Mouse (Mus musculus) cerebellum, postnatal 14 days (tissue): ENCODE data around the gene Ypel4.
"Not testable (repeated sequence)": the region's sequence is repeated elsewhere in the genome, so short reads cannot be mapped to it uniquely, and the experiment has no call there.

Experiments used
- DNase-seq, 2 experiments: peaks; one replicate each; pipeline ENCODE4 v3.0.0; 2021; ENCODE audit warnings: mixed read lengths in 2 of 2

Ypel4 gene

DNA sequence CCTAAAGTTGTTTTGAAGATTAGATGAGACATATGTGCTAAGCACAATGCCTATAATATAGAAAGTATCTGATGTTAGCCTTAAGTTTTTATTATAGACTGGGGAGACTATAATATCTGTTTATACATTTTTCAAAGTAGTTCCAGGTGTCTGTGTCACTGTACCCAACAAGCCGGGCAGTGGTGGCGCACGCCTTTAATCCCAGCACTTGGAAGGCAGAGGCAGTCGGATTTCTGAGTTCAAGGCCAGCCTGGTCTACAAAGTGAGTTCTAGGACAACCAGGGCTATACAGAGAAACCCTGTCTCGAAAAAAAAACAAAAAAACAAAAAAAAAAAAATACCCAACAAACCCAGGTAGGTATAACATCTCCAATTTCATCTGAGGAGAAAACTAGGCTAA is 5.7 kb upstream of the Ypel4 start:
- not testable (repeated sequence) for DNase-seq

DNA sequence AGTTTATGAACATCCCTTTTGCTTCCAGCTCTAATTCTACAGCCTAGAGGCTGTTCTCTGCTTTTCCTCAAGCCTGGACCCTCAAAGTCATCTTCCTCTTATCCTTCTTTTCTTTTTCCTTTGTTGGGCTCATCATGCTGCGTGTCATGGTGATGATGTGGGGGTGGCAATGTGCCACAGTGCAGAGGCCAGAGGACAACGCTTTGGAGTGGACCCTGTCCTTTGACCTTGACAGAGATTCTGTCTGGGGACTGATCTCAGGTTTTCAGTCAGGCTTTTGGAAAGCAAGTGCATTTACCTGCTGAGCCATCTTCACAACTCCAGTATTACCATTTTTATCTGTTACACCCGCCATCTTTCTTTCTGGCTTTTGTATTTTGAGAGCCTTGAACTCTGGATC is 2.7 kb upstream of the Ypel4 start:
- no peak for DNase-seq

DNA sequence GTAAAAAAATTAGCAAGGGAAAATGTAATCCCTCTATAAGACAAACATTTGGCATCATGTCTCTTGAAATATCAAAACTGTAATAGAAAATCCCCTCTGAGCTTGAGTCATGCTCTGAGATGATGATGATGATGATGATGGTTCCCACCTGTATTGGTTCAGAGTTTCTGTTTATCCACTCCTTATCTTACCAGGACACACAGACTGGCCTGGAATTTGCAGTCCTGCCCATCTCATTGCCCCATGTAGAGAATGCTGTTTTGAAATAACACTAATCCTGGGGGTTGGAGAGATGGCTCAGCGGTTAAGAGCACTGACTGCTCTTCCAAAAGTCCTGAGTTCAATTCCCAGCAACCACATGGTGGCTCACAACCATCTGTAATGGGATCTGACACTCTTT is 1.5 kb upstream of the Ypel4 start:
- DNase-seq: no peak

DNA sequence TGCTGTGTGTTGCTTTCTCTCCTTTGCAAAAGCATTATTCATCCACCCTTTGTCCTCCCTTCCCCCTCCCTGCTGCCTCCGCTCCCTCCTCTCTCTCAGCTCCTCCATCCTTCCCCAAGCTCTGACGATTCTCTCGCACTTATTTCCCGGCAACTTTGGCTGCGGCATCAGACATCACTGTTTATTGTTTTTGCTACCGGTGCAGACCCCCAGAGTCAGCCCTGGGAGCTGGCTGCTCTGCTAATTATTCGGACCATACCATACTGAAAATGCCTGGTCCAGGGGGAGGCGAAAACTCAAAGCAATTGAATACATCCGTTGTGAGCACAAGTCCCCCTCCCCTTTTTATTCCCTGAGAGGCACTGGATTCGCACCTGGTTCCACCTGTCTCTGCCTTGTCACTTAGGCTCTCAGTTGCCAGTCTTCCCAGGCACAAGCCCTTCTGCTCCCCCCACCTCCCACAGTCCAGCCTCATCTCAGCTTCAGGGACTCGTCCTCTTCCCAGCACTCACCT is 550 bp downstream of the Ypel4 start:
- DNase-seq: peak; percentile 58 to 68

DNA sequence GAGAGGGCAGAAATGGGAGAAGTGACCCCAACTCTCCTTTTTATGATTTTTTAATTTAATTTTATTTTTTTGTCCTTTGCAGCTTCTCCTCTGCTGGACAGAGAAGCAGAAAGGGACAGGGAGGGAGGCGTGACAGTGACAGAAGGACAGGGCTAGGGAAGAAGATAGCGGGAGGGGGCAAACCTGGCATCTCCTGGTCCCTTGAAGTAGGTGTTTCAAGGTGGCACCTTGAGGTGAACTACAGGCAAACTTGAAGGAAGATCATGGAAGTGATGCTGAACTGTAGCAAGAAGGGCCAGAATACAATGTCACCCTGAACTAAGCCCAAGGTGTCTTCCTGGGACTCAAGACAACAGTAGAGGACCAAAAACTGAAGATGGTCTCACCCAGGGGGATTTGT is 1.1 kb downstream of the Ypel4 start:
- DNase-seq: peak in 1 of 2 experiments; percentile 39

DNA sequence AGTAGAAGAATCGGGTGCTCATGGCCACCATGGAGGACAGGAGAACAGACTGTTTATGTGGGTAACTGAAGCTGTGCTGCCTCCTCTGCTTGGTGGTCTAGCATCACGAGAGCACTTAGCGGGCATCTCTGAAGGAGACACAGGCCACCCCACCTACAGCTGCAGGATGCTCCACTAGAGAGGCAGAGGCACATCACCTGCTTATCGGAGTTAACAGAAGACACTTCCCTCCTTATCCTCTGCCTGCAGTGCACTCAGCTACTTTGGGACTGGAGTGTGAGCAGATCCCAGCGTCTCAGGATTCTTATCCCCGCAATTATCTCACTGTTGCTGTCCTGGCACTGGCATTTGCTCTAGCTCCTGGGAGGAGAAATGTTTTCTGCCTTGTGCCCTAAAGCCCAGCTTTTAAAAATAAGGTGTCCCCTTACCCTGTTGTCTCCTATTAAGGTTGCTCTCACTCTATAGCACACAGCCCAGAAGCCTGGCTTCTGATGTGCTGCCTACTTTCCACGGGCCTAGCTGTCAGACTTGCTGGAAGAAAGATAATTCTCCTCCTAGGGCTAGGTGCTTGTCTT is 1.6 kb downstream of the Ypel4 start:
- peak; percentile 20 to 24 for DNase-seq

DNA sequence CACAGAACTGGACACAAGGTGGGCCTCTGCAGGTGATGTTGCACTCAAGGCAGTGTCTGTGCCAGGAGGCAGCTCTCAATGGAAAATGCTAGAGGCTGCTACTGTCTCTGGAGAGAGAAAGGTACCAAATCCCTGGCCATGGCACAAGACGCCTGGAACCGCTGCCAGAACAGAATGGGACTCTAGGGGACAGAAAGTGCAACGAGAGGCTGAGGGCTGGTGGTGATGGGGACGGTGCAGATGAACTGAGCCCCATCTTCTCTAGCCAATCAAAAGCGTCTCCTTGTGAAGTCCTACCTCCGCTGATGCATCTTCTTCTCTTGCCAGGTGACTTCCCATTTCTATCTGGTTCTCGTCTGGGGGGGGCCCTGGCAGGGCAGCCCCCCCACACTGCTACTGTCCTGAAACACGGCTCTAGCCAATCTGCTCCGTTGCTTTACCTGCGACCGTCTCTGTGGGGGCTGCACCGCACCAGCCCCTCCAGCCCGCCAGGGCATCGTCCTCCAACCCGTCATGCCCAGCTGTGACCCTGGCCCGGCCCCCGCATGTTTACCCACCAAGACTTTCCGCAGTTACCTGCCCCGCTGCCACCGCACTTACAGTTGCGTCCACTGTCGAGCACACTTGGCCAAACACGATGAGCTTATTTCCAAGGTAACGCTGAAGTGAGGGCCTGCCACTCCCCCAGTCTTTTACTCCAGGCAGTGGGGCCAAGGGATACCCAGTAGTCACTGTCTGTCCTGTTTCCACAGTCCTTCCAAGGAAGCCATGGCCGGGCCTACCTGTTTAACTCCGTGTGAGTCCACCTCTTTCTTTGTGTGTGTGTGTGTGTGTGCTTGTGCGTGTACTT is 2.7 kb downstream of the Ypel4 start:
- peak; percentile 43 to 53 for DNase-seq

DNA sequence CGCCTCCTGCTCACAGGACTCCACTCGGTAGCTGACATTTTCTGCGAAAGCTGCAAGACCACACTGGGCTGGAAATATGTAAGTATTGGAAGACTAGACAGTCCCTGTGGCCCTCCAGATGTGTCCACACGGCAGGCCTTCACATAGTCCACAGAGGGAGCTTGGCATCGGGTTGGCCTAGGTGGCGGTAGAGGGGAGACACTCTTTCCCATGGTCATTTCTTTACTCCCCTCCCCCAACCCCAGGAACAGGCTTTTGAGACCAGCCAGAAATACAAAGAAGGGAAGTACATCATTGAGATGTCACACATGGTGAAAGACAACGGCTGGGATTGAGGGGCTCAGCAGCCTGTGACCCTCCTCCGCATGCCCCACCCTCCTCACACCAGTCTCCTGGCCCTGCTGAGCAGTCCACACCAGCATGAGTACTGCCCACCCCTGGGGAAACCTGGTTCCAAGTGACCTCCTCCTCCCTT is 3.6 kb downstream of the Ypel4 start:
- DNase-seq: peak; percentile 31 to 50

DNA sequence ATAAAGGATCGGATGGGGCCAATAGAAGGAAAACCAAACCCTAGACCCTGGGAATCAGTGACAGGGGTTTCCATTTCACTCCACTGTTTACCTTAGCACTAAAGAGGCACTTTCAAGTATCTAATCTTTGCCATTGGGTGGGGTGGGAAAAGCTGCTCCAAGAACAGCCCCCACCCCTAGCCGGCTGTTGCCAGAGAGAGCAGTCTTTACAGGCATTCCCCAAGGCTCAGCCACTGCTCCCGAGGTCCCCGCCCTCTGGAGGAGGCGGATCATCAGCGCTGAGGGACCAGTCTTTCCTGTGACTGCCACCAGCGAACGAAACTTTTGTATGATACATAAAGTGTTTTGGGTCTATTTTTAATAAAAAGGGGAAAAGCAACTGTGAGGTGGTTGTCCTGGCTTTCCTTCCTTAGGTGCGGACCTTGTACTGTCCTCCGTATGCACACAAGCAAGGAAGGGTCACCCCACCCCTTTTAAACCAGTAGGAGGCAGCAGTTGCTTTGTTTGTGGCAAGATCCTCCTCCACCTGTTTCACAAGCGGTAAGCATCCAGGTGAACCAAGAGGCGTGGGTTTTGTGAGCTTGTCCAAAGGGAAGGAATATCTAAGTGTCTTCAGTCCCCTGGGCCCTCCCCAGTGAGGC is 4.5 kb downstream of the Ypel4 start:
- peak; percentile 52 to 68 for DNase-seq

DNA sequence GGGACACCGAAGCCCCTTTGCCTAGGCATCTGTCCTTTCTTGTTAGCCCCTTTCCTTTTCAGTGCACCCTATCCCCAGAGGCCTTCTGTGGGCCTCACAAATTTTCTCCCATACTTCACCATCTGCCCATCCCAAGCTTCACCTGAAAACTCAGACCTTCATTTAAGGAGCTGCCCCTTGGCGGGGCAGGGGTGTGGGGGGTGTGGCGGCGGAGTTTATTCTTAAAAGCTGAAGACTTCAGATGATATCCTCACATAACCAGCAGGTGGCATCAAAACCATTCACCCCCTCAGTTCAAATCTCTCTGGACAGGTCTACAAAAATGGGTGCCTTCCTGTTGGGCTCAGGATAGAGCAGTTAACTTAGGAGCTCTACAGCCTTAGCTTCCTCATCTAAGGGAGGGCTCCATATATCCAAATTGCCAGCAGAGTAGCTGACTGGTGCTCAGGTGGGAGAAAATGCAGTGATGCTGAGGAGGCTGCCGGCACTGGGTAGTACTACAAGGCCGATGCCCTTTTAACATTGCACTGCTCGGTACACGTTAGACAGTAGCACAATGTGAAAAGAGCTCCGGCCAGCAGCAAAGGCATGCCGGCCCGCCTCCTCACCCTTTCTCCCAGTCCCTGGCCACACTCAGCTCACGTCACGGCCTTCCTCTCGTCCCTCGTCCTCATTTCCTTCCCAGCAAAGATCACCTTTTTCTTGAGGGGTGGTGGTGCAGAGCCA is 6.9 kb downstream of the Ypel4 start:
- DNase-seq: peak; percentile 18 to 29

DNA sequence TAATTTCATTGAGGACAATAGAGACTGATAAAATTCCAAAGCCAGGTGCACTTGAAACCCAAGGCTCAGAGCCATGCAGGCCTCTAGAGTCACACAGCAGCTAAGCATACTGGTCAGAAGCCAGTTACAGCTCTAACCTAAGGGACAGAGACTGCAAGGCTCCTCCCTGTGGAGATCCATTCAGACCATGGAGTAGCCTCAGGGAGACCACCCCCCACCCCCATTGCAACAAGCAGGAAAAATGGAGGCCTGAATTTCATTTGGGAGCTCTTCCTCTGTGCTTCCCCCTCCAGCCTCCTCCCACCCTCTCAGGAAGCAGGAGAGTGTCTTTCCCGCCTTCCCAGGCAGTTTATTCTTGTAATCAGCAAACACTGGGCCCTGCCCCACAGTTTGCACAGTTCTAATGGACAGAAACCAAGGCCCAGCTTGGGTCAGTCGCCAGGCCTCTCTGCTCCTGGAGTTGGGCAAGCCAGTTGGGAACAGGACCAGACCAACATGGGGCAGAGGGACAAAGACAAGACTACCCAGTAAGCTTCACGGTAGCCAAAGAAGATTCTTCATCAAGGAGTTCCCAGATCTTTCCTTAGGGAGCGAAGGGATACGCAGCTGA is 8.1 kb downstream of the Ypel4 start:
- DNase-seq: no peak

DNA sequence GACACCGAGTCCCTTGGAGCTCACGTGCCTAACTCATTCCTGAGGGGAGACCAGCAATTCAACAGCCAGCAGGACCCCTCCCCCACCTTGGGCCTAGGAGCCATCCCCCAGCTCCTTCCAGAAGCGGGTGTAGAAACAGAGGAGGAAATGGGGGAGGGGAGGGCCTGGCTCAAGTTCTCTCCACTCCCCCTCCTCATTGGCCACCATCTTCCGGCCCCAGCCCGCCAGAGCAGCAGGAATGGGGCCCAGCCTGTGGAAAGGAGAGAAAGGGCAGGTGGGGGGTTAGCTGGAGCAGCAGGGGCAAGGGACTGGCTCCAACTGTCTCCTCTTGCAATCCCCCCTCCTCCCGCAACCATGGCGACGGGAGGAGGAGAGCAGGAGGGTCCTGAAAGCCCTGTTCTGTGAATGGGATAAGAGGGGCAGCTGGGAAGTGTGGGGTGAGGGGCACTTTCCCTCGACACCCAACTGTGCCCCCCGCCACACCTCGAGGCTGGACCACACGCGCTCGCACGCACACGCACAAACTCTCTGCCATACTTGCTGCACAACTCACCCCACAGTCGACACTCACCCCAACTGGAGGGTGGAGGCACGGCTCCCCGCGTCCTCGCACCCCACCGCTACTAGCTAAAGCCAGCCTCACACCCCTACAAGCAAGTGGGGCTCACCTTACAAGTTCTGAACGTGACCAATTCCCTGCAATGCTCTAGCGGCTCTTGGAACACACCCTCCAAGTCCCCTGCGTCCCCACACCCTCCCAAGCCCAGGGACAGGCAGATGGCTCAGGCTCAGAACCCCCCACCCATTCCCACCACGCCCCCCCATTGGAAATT is 8.8 kb downstream of the Ypel4 start:
- peak; percentile 63 to 75 for DNase-seq

DNA sequence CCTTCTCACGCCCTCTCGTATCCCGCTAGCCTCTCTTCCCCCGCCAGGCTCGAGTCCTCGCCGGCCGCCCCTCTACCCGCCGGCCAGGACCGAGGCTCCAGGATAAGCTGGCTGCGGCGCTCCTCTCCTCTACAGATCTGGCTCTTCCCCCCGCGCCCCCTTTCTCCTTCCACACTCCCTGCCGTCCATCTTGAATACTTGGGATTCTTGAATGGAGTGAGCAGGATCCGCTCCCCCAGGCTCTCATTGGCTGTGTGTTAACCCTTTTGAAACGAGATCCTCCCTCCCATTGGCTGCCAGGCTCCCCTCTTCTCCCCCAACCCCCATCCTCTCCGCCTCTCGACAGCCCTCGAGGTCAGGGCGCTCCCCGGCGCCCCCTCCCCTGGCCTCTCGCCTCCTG is 9.7 kb downstream of the Ypel4 start, which contains the start of gene Gm19426:
Gm19426 (minus strand) TSS at position 95 of the 400 bp plus-strand sequence.
- peak; percentile 84 to 86 for DNase-seq

DNA sequence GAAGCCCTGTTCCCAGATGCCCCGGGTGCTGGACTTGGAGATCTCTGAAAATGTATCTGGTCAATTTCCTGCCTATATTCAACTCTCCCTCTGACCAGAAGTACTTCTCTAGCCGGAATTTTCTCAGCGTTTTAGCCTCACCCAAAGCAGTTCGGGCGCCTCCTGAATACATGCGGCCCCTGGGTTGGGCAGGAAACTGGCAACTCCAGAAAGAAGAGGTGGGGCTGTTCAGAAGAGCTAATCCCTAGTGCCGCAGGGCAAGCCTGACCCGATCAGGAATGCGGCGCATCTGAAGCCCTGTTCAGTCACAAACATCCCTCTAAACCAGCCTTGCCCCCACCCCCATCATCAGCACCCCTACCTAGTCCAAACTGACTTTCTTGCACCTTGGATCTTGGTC is 10.3 kb downstream of the Ypel4 start:
- peak in 1 of 2 experiments; percentile 31 for DNase-seq

DNA sequence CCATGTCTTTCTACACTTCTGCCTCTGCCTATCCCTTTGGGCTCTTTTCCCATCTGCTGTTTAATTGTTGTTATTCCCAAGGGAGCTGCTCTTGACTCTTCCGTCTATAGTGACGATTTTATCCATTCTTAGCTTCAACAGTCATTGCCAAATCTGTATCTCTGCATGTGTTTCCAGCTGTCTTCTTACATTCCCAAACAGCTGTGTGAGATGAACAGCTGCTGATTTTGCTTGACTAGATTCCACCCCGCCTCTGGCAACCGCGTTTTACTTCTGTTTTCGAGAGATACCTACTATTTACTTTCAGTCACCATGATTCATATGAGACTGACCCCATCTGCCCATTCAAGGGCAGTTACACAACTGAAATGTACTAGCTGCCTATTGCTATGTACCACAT is 16.3 kb downstream of the Ypel4 start:
- no peak for DNase-seq

DNA sequence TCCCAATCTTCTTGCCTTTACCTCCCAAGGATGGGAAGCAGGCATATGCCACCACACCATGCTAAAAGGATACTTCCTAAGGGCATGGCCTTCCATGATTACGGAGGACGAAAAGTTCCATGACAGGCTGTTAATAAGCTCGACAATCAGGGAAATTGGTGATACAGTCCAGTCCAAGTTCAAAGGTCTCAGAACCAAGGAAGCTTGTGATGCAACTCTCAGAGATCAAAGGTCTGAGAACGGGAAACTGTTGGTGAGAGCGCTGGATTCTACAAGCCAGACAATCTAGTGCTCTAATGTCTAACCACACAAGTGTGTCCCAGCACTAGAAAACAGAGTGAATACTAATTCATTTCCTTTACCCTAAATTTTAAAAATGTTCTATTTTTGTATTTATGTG is 22.4 kb downstream of the Ypel4 start:
- DNase-seq: no peak

DNA sequence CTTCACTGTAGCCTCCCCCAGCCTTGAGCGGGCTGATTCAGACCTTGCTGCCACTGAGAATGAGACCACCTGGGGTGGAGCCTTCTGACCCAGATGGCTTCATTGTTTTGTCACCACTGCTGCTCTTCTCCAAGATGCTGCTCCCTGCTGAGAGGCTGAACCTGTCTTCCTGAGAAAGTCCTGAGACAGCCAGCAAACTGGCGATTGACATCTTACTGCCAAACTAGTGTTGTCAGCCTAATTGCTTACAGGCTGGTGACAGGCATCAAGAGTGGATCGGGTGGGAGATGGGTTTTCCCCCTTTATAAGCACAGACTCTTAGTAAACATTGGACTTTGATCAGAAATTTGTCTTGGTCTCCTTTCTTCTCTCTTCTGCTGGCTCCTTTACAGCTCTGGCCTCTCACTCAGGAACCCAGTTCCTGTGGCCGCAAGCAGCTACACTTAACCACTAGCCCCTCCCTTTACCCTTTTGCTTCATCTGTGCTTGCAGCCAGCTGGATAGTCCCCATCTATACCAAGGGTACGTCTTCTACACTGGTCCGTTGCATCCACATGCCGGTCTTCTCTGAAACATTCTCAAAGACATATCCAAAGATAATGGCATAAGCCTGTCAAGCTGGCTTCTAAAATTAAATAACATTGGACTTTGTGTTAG is 23.3 kb downstream of the Ypel4 start:
- no peak for DNase-seq

DNA sequence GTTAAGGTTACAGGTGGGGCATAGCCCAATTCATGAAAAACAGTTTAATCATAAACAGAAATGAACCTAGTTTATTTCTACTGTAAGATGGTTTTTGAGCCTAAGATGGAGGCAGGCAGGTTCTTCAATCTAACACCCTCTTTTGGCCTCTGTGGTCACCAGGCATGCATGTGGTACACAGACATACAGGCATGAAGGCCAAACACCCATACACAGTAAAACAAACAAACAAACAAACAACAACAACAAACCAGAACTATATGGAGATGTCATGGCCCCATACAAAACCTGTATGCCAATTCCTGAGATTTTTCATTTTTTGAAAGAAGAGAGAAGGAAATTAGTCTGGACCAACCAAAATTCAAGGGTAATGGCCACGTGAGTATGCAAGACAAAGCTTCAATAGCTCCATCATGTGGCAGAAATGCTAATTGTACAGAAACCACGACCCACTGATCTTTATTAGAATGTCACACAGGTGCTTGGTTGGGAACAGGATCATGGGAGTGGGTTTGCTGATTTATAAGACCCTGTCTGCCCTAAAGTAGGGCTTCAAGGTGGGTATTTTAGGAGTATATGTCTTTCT is 24.8 kb downstream of the Ypel4 start:
- peak; percentile 75 to 81 for DNase-seq

DNA sequence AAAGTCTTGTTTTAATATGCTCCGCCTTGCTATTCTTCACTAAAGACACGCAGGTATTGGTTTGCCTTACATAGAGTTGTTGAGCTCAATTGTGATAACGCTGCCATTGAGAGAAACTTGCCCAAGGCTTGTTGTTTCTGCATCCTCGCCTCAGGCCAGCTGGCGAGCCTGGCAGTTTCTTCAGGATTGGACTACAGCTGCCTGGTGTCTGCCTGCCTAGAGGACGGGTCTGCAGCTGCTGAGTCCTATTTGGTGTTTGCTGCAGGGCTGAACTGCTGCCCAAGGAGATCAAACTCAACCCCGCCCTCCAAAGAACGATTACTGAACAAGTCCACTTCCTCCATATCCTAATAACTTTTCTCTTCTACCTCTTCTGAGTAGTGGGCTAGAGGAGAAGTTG is 26.9 kb downstream of the Ypel4 start:
- DNase-seq: no peak

DNA sequence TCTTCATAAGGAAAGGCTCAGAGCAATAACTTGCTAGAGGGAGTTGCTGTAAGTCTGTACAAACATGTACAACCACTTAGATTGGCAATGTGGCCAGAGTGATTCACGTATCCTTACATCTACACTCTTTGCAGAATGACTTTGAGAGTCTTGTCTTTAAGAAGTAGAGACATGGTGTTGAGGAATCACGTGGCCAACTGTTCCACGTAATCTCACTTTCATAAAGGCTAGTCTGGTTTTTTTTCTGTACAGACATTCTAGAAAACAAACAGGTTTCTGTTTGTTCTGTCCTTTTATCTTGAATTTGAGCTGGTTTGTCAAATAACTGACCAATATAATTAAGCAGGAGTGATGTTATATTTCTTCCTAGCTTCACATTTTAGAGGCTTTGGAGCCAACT is 27.5 kb downstream of the Ypel4 start:
- no peak for DNase-seq

DNA sequence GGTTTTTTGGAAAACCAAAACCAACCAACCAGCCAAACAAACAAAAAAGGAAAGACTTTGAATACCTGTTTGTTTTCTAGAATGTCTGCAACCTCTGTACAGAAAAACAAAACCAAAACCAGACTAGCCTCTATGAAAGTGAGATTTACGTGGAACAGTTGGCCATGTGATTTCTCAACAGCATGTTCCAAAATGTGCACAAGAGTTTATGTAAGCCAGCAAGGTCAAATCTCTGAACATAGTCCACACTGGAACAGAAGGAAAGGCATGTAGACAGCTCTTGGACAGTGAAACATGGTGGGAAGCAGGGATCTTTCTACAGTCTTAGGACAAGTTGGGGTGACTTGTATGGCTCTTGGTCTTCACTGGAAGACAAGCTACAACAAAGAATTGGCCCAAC is 28.0 kb downstream of the Ypel4 start:
- DNase-seq: no peak
